Mouse (Mus musculus) olfactory bulb, adult 2 months (tissue): Measurements from ENCODE around the gene 4931428L18Rik. TPM values are rescaled to one million over a fixed set of nuclear protein-coding genes. Genes with fewer than 3 reads are reported as not detected.

Source experiments
- H3K27ac ChIP-seq: fragments of 200-500 bp; 2 replicates; pipeline ENCODE4 v1.5.1; 2012; ENCODE audit warnings: low read depth, low read length; ENCODE audit not compliant: insufficient read depth
- H3K4me1 ChIP-seq: fragments of 200-500 bp; 2 replicates; pipeline ENCODE4 v1.6.1; 2012; ENCODE audit warnings: low read length; ENCODE audit not compliant: control insufficient read depth, insufficient read depth
- H3K4me3 ChIP-seq: fragments of 200-500 bp; 2 replicates; pipeline ENCODE4 v1.5.1; 2012; ENCODE audit warnings: mild to moderate bottlenecking, low read depth, low read length, moderate library complexity; ENCODE audit not compliant: insufficient read depth
- CTCF ChIP-seq: fragments of 200-500 bp; IDR thresholded peaks from 2 replicates; pipeline ENCODE4 v1.5.1; 2012; ENCODE audit warnings: low read depth, mild to moderate bottlenecking, low read length, moderate library complexity; ENCODE audit not compliant: insufficient read depth
- POLR2A ChIP-seq: fragments of 200-500 bp; IDR thresholded peaks from 2 replicates; pipeline ENCODE4 v1.6.1; 2012; ENCODE audit warnings: mild to moderate bottlenecking, low read depth, low read length, moderate library complexity; ENCODE audit not compliant: insufficient read depth
- WGBS: fragments of 180-500 bp; shearing (Covaris S2); methylation state at CpG from one replicate; pipeline ENCODE4 v1.1.7; 2018; 5-methylcytosine and 5-hydroxymethylcytosine counted together
- polyA plus RNA-seq: library from polyadenylated mRNA; stranded (reverse); fragments of >200 nt; gene quantifications from 2 replicates; pipeline ENCODE4 v1.2.4, GENCODE M21; 2012; ENCODE audit warnings: low replicate concordance; ENCODE audit not compliant: missing spikeins, insufficient read depth, insufficient read length

The 4931428L18Rik gene
- polyA plus RNA-seq, 1 experiment, result not detected

GRCm38 (mm10) chr1:30951795-30952194, 270.7 kb downstream of the 4931428L18Rik start:
- H3K27ac ChIP-seq, result no peak overlapping the region
- WGBS, result 90% methylated on average over 2 of the region's 2 CpGs
- H3K4me3 ChIP-seq, result no peak overlapping the region
- TF ChIP-seq CTCF (no peak), POLR2A (no peak)
- H3K4me1 ChIP-seq, result no peaks in the 10 kb centered on the region

- Histone ChIP-seq H3K4me3 (no peak overlapping the region), H3K27ac (peak overlapping the region; percentile 100), H3K4me1 (no peaks in the 10 kb centered on the region)
- TF ChIP-seq CTCF (no peak), POLR2A (no peak)
- 15% methylated on average over 5 of the region's 5 CpGs for WGBS
These were observed 272.0 kb downstream of the 4931428L18Rik start for GRCm38 (mm10) chr1:30950456-30950835.

- peak; percentile 80 for TF ChIP-seq POLR2A
- no peak for TF ChIP-seq CTCF
- peak overlapping the region; percentile 100 for H3K27ac ChIP-seq
- under 1% methylated on average over 66 of the region's 66 CpGs for WGBS
- peaks cover 2% of the 10 kb centered on the region; the same call in 1 of the 2 replicates for H3K4me1 ChIP-seq
- peak overlapping the region; percentile 75 for H3K4me3 ChIP-seq
These were observed 272.6 kb downstream of the 4931428L18Rik start for GRCm38 (mm10) chr1:30949710-30950455.

- H3K27ac ChIP-seq, result peak overlapping the region; percentile 92
- TF ChIP-seq CTCF, result no peak
- TF ChIP-seq POLR2A, result no peak; the same call in 1 of the 2 replicates
- WGBS, result under 1% methylated on average over 77 of the region's 85 CpGs
- peaks cover 2% of the 10 kb centered on the region; the same call in 1 of the 2 replicates for H3K4me1 ChIP-seq
- peak overlapping the region; percentile 95 for H3K4me3 ChIP-seq
These were observed 273.4 kb downstream of the 4931428L18Rik start for GRCm38 (mm10) chr1:30948950-30949639.

GRCm38 (mm10) chr1:30948361-30948949, 274.0 kb downstream of the 4931428L18Rik start:
- peak overlapping the region; percentile 95 for H3K4me3 ChIP-seq
- no peak for TF ChIP-seq POLR2A
- no peak for TF ChIP-seq CTCF
- H3K4me1 ChIP-seq, result peaks cover 2% of the 10 kb centered on the region; the same call in 1 of the 2 replicates
- peak overlapping the region; percentile 92; the same call in 1 of the 2 replicates for H3K27ac ChIP-seq
- under 1% methylated on average over 16 of the region's 16 CpGs for WGBS

Other genes starting within 250 kb of the 4931428L18Rik start
- gene AC153137.1, start 244.7 kb downstream of the 4931428L18Rik start, polyA plus RNA-seq, result not detected in 2 replicates
- not detected in 2 replicates for gene Lgsn, start 46.3 kb downstream of the 4931428L18Rik start, polyA plus RNA-seq
- not detected in 2 replicates for gene Pih1d3, start 154 bp upstream of the 4931428L18Rik start, polyA plus RNA-seq